Mouse (Mus musculus) hindbrain, embryonic 11.5 days (tissue): ENCODE measurements at regions not wholly inside any gene's neighbourhood (a gene's known extent, or its start where the extent isn't known, plus 50 kb on each side); places are given as distances from the start of the nearest gene placed in this dataset.

ENCODE experiments used
- ATAC-seq: fragments of 200-750 bp; cut with Nextera tagmentation; 2 replicates; pipeline ENCODE4 v1.8.0; 2017; ENCODE audit warnings: mild to moderate bottlenecking, moderate TSS enrichment, moderate library complexity; ENCODE audit not compliant: low FRiP score
- DNase-seq: peaks from one replicate; pipeline ENCODE4 v3.0.0-alpha.2; 2015; ENCODE audit warnings: low spot score
- H3K27ac ChIP-seq: fragments of 300-500 bp; sonication (generic); 2 replicates; pipeline ENCODE4 v1.5.1; 2014; ENCODE audit warnings: mild to moderate bottlenecking, low read depth, low read length
- H3K27me3 ChIP-seq: fragments of 300-500 bp; sonication (generic); 2 replicates; pipeline ENCODE4 v1.6.1; 2014; ENCODE audit warnings: mild to moderate bottlenecking, low read length, moderate library complexity, mixed read lengths; ENCODE audit not compliant: control insufficient read depth, insufficient read depth
- H3K36me3 ChIP-seq: fragments of 300-500 bp; sonication (generic); 2 replicates; pipeline ENCODE4 v1.6.1; 2014; ENCODE audit warnings: mild to moderate bottlenecking, low read length, moderate library complexity, mixed read lengths; ENCODE audit not compliant: control insufficient read depth, insufficient read depth
- H3K4me1 ChIP-seq: fragments of 300-500 bp; sonication (generic); replicated peaks from 2 replicates; pipeline ENCODE4 v1.6.1; 2014; ENCODE audit warnings: low read length, mixed read lengths; ENCODE audit not compliant: control insufficient read depth, insufficient read depth
- H3K4me2 ChIP-seq: fragments of 300-500 bp; sonication (generic); replicated peaks from 2 replicates; pipeline ENCODE4 v1.6.1; 2014; ENCODE audit warnings: mild to moderate bottlenecking, low read depth, low read length
- H3K4me3 ChIP-seq: fragments of 300-500 bp; sonication (generic); 2 replicates; pipeline ENCODE4 v1.5.1; 2014; ENCODE audit warnings: low read depth, low read length
- H3K9ac ChIP-seq: fragments of 300-500 bp; sonication (generic); 2 replicates; pipeline ENCODE4 v1.6.1; 2014; ENCODE audit warnings: low read depth, low read length
- H3K9me3 ChIP-seq: fragments of 300-500 bp; sonication (generic); 2 replicates; pipeline ENCODE4 v1.6.1; 2016; ENCODE audit warnings: low read length; ENCODE audit not compliant: control insufficient read depth
- WGBS: fragments of 180-500 bp; shearing (Covaris S2); extraction: QIAGEN DNeasy Blood & Tissue Kit; methylation state at CpG from one replicate; pipeline ENCODE4 v1.1.7; 2014; 5-methylcytosine and 5-hydroxymethylcytosine counted together

DNA sequence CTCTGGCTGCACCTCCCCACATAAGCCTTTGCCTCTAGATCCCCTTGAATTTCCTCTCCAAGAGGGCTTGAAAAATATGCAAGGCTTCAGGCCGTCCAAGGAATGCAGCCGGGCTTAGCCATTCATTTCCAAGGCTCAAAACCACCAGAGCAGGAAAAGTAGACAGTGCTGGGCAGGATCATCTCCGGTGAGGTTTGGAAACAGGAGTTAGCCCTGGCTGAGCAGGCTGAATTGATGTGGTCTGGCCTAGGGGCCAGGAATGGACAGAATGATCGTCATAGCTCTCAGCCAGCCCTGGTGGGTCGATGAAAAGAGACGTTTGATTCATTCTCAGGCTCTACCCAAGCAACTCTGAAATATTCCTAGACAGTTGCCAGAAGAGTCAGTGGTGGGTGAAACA is 529.7 kb upstream of the Tnp1 start:
- 71% methylated on average over 6 of the region's 6 CpGs for WGBS
- DNase-seq (no peak), ATAC-seq (no peak)

DNA sequence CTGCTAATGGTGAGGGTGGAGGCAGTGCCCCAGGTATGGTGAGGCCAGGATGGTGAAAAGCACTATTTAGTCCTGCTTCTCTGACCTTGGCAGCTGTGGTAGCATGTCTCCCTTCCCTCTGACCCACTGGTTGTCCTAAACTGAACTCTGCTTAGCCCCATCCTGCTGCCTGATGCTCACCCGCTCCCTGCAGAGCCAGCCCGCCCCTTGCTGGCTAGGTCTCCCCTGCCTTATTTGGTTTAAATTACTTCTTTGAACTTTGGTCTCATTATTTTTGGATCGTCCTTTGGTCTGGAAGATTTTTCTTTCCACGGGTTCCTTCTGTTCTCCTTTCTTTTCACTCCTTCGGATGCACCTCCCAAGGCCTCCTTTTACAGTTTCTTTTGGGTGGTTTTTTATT is 525.7 kb upstream of the Tnp1 start:
- H3K9me3 ChIP-seq = no peaks in the 10 kb centered on the region
- 52% methylated on average over 5 of the region's 5 CpGs for WGBS
- no peaks in the 10 kb centered on the region for H3K27me3 ChIP-seq
- DNase-seq = no peak
- H3K27ac ChIP-seq = no peak overlapping the region
- no peaks in the 10 kb centered on the region for H3K36me3 ChIP-seq
- H3K4me2 ChIP-seq = no peak overlapping the region
- H3K9ac ChIP-seq = no peak overlapping the region
- H3K4me3 ChIP-seq = no peak overlapping the region
- no peaks in the 10 kb centered on the region for H3K4me1 ChIP-seq
- no peak for ATAC-seq

More for the DNA sequence above, 529.7 kb upstream of the Tnp1 start:
- Histone ChIP-seq H3K27me3 (no peaks in the 10 kb centered on the region), H3K9ac (no peak overlapping the region), H3K4me1 (no peaks in the 10 kb centered on the region), H3K36me3 (no peaks in the 10 kb centered on the region), H3K9me3 (no peaks in the 10 kb centered on the region), H3K4me2 (no peak overlapping the region), H3K27ac (no peak overlapping the region), H3K4me3 (no peak overlapping the region)

DNA sequence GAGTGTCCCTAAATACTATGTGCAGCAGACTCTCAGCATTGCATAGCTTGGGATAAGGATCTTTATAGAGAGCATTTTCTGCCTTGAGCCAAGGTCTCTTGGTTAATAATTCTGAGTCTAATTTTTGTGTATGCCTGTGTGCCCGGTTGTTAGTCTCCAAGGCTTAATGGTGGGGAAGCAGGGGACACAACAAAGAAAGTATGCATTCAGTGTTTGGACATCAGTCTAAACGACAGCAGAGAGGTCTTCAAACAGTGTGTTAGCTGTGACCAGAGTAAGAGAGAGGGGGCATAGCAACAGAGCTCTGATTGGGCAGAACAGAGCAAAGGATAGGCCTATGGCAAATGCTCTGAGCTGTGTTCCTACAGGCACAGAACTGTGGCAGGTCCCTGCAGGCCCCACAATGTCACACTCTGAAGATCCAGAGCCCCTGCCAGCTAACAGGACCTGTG is 522.7 kb upstream of the Tnp1 start:
- no peak overlapping the region for H3K9ac ChIP-seq
- DNase-seq (no peak), ATAC-seq (peak; percentile 73; the same call in 1 of the 2 replicates)
- H3K9me3 ChIP-seq = no peaks in the 10 kb centered on the region
- H3K4me3 ChIP-seq = no peak overlapping the region
- no peak overlapping the region for H3K27ac ChIP-seq
- no peaks in the 10 kb centered on the region for H3K36me3 ChIP-seq
- no peak overlapping the region for H3K4me2 ChIP-seq
- WGBS = 48% methylated on average over 2 of the region's 2 CpGs
- no peaks in the 10 kb centered on the region for H3K27me3 ChIP-seq
- no peaks in the 10 kb centered on the region for H3K4me1 ChIP-seq

DNA sequence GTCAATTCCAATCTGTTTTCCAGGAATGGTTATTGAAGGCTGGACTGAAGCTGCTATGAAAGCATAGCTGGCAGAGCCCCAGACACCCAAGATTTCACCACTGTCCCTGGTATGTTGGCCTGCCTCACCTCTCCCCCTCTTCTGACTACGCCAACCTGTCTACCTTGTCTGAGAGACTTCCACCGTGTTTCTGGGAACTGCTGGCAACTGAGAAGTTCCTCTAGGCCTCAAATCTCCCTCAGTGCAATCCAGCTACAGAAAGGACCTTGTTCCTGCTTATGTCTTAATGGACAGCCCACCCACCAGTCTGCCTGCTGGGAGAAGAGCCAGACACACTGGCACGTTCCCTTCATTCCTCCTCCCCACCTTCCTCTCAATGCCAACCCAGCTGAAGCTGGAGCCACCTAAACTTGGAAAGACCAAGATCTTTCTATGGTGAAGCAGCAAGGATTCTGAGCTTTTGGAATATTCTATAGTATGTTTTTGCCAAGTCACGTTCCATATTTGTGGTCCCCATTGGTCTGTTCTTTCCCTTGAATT is 520.1 kb upstream of the Tnp1 start:
- no peaks in the 10 kb centered on the region for H3K4me1 ChIP-seq
- ATAC-seq (no peak), DNase-seq (no peak)
- no peak overlapping the region for H3K27ac ChIP-seq
- H3K4me3 ChIP-seq = no peak overlapping the region
- no peak overlapping the region for H3K4me2 ChIP-seq
- no peaks in the 10 kb centered on the region for H3K36me3 ChIP-seq
- 94% methylated on average over 4 of the region's 4 CpGs for WGBS
- no peaks in the 10 kb centered on the region for H3K9me3 ChIP-seq
- H3K9ac ChIP-seq = no peak overlapping the region
- H3K27me3 ChIP-seq = no peaks in the 10 kb centered on the region

DNA sequence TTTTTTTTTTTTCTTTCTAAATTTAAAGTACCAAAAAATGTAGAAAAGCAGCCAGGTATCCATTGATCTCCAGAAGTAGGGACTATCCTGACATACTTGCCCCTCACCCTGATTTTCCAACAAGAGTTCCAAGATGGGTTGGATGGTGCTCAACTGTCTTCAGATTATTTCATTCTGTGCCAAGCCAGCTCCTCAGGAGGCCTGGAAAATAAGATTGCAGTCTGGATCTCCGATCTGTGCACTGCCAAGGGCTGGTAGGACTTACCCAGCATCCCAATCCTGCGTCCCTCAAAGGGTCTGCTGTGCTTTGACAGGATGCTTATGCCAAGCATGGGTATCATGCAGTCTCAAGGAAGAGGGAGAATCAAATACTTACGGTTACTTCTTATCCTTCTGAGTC is 517.8 kb upstream of the Tnp1 start:
- WGBS = 91% methylated on average over 3 of the region's 3 CpGs
- Histone ChIP-seq H3K27ac (no peak overlapping the region), H3K9me3 (no peaks in the 10 kb centered on the region), H3K4me1 (no peaks in the 10 kb centered on the region), H3K36me3 (no peaks in the 10 kb centered on the region), H3K27me3 (no peaks in the 10 kb centered on the region), H3K9ac (no peak overlapping the region), H3K4me3 (no peak overlapping the region), H3K4me2 (no peak overlapping the region)
- ATAC-seq (no peak), DNase-seq (no peak)

DNA sequence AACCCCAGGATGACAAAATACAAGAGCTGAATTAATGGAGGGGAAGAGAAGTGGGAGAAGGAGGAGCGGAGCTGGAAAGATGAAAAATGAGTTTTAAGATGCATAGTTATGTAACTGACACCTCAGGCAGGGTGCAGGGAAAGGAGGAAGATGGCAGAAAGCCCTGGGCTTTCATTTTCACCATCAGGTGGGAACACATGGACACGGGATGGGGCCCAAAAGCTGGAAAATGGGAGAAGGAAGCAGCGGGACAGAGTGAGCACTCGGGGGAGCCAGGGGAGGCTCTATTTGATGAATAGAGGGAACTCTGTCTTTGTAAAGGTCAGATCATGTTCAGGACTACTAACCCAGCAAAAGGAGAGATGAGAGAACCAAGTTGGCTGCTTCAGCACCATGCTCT is 516.6 kb upstream of the Tnp1 start:
- Histone ChIP-seq H3K27me3 (no peaks in the 10 kb centered on the region), H3K4me1 (no peaks in the 10 kb centered on the region), H3K4me3 (no peak overlapping the region), H3K9me3 (no peaks in the 10 kb centered on the region), H3K4me2 (no peak overlapping the region), H3K27ac (no peak overlapping the region), H3K36me3 (no peaks in the 10 kb centered on the region), H3K9ac (no peak overlapping the region)
- ATAC-seq (no peak), DNase-seq (no peak)
- WGBS = 93% methylated on average over 4 of the region's 4 CpGs

DNA sequence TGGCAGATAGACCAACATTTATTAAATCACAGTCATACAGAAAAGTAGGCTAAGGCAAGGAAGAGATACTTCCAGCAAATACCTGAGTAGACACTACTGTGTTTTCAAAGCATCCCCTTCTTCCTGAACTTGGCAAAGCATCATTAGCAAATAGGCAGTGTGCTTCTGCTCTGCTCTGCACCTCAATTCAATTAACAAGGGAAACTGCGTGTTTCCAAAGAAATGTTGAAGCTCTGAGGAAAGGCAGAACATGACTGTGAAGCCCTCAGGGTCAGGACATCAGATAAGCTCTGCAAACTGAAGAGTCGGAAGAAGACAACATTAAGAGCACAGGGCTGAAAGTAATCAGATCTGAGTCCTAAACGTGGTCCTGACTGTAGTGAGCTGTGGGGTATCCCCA is 516.1 kb upstream of the Tnp1 start:
- DNase-seq = no peak
- Histone ChIP-seq H3K27me3 (no peaks in the 10 kb centered on the region), H3K4me2 (no peak overlapping the region), H3K9me3 (no peaks in the 10 kb centered on the region), H3K4me3 (no peak overlapping the region), H3K4me1 (no peaks in the 10 kb centered on the region), H3K36me3 (no peaks in the 10 kb centered on the region), H3K9ac (no peak overlapping the region), H3K27ac (no peak overlapping the region)
- 76% methylated on average over 3 of the region's 3 CpGs for WGBS
- no peak for ATAC-seq

DNA sequence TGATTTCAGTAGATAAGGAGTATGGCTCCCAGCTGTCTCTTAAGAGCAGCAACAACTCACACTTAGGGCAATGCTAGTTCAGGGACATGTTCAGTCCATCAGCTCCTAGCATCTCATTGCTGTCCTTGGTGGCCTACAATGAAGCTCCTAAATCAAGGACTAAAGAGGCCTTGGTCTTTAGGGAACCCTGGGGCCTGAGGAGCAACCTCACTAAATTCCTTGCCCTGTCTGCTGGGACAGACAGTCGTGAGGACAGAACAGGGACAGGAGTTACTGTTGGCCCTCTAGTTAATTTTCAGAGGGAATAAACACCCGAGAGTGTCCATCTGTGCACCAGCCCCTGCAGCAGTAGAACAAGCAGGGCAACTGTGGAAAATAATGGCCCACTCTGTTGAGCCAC is 514.6 kb upstream of the Tnp1 start:
- 32% methylated on average over 2 of the region's 2 CpGs for WGBS

DNA sequence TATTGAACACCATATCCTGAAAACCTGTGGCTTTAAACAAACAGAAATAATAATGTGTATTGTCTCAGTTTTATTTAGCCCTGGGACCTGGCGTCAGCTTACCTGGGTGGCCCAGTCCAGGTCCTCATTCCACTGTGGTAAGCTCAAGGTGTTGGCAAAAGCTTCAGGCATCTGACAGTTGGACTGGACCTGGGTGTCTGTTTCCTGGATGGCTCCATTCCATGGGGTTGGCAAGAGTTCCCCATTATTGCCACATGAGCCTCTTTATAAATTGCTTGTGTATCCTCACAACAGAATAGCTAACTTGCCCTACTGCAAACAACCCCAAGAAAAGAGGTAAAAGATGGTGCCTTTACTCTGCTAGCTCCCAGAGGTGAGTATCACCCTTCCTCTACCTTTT is 512.9 kb upstream of the Tnp1 start:
- no peak overlapping the region for H3K27ac ChIP-seq
- no peak for DNase-seq
- no peak overlapping the region for H3K9ac ChIP-seq
- ATAC-seq = no peak
- 96% methylated on average over 1 of the region's 1 CpGs for WGBS
- no peaks in the 10 kb centered on the region for H3K9me3 ChIP-seq
- H3K27me3 ChIP-seq = no peaks in the 10 kb centered on the region
- H3K36me3 ChIP-seq = no peaks in the 10 kb centered on the region
- no peak overlapping the region for H3K4me2 ChIP-seq
- H3K4me1 ChIP-seq = no peaks in the 10 kb centered on the region
- no peak overlapping the region for H3K4me3 ChIP-seq

More for the DNA sequence above, 514.6 kb upstream of the Tnp1 start:
- Histone ChIP-seq H3K4me2 (no peak overlapping the region), H3K27ac (no peak overlapping the region), H3K9me3 (no peaks in the 10 kb centered on the region), H3K9ac (no peak overlapping the region), H3K4me1 (no peaks in the 10 kb centered on the region), H3K36me3 (no peaks in the 10 kb centered on the region), H3K27me3 (no peaks in the 10 kb centered on the region), H3K4me3 (no peak overlapping the region)
- DNase-seq = no peak
- ATAC-seq = no peak
